Mouse (Mus musculus) central nervous system, embryonic 11.5 days (tissue): ENCODE measurements around the gene Zfp953. TPM values are rescaled to one million over a fixed set of nuclear protein-coding genes. Genes with fewer than 3 reads are reported as not detected.

ENCODE experiments used
- polyA plus RNA-seq: library from polyadenylated mRNA; depleted of rRNA; stranded (reverse); fragments of >200 nt; gene quantifications from 2 replicates; pipeline ENCODE4 v1.2.3, GENCODE M21; 2012; rRNA removed

Gene Zfp953
- polyA plus RNA-seq = 0.61 and 1.3 TPM in 2 replicates

DNA sequence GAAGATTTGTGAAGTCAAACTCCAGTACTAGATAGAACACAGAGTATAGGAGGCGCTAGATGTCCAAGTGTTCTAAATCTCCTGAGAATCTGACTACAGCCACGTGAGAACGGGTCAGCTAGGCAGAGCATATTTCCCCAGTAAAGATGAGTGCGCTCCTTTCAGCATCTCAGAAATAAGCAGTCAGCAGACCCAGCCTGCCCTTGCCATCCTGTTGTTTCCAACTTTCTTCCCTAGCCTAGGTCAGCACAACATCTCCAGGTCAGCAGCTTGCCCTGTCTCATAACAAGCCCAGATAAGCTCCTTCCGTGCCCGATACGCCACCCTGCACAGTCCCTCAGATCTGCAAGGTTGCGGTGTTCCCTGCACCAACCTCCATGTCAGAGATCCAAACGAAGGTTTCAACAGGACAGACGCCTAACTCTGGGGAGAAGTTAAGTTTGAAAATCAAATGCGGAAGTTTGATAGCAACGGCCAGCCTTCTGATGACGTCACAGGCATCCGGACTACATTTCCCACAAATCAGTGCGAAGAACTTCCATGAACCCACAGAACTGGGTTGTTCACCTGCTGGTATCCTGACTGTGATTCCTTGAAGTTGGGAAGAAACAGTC is at the start of gene Zfp953, which contains the start of gene Gm28044:
Gene Zfp953, minus strand, starts transcription at position 475 of the 614 bp plus-strand sequence.
Gene Gm28044, minus strand, starts transcription at position 406 of the 614 bp plus-strand sequence.

DNA sequence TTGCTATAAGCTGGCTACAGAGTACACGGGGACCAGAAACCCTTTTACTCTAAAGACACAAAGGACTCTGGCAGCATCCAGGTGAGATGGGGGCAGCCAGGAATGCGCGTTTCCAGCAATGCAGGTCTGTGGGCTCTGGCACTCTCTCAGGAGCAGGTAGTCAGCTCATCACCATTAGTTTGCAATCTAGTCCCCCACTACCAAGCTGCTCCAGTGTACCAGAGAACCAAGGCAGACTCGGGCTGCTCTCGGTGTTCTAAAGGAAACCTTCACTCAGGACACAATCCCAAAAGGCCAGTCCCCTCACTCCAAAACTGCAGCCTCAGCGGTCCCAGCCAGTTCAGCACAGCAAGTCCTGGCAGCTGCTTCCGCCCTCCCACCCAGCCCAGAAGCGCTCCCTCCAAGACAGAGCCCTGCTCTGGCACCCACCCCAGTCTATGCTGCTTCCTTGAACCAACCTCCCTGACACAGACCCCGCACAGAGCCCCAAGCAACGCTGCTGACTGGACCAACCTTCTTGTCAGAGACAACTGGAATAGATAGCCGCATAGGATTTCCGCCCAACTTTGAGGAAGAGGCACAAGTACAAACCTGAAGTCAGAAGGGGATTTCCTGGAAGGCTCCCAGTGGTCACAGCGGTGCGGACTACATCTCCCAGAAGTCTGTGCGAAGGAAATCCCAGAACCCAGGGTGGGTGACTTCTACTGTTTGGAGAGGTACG is 38.9 kb upstream of the Zfp953 start, which contains the start of gene Zfp429:
Gene Zfp429, minus strand, starts transcription at position 637 of the 721 bp plus-strand sequence.

DNA sequence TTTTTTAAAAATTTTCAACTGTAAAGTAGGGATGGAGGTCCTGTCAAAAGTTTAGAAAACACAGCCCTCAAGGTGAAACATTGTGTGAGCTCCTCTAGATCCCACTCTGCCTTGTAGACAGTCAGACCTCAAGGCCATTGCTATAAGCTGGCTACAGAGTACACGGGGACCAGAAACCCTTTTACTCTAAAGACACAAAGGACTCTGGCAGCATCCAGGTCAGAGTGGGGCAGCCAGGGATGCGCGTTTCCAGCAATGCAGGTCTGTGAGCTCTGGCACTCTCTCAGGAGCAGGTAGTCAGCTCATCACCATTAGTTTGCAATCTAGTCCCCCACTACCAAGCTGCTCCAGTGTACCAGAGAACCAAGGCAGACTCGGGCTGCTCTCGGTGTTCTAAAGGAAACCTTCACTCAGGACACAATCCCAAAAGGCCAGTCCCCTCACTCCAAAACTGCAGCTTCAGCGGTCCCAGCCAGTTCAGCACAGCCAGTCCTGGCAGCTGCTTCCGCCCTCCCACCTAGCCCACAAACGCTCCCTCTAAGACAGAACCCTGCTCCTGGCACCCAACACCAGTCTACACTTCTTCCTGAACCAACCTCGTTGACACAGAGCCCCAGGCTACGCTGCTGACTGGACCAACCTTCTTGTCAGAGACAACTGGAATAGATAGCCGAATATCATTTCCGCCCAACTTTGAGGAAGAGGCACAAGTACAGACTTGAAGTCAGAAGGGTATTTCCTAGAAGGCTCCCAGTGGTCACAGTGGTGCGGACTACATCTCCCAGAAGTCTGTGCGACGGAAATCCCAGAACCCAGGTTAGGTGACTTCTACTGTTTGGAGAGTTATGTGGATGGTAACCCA is 14.9 kb upstream of the Zfp953 start, which contains the start of the genes Gm28041 and Zfp456:
Gene Gm28041, minus strand, starts transcription at position 684 of the 862 bp plus-strand sequence.
Gene Zfp456, minus strand, starts transcription at position 761 of the 862 bp plus-strand sequence.

DNA sequence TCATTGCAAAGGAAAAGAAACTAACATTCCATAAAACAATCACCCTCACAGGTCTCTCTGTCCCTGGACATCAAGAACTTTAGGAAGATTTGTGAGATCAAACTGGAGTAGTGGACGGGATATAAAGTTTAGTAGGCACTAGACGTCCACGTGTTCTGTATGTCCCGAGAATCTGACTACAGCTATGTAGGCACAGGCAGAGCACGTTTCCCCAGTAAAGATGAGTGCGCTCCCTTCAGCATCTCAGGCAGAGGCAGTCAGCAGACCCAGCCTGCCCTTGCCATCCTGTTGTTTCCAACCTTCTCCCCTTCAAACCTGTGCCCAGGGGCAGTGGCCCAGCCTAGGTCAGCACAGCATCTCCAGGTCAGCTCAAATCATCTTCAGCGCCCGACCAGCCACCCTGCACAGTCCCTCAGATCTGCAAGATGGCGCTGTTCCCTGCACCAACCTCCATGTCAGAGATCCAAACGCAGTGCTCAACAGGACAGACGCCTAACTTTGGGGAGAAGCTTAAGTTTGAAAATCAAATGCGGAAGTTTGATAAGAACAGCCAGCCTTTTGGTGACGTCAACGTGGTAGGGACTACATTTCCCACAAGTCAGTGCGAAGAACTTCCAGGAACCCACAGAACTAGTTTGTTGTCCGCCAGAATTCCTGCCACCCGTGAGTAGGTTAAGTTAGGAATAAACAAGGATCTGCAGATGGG is 28.2 kb downstream of the Zfp953 start, which contains the start of gene Zfp595:
Gene Zfp595, minus strand, starts transcription at position 552 of the 706 bp plus-strand sequence.

DNA sequence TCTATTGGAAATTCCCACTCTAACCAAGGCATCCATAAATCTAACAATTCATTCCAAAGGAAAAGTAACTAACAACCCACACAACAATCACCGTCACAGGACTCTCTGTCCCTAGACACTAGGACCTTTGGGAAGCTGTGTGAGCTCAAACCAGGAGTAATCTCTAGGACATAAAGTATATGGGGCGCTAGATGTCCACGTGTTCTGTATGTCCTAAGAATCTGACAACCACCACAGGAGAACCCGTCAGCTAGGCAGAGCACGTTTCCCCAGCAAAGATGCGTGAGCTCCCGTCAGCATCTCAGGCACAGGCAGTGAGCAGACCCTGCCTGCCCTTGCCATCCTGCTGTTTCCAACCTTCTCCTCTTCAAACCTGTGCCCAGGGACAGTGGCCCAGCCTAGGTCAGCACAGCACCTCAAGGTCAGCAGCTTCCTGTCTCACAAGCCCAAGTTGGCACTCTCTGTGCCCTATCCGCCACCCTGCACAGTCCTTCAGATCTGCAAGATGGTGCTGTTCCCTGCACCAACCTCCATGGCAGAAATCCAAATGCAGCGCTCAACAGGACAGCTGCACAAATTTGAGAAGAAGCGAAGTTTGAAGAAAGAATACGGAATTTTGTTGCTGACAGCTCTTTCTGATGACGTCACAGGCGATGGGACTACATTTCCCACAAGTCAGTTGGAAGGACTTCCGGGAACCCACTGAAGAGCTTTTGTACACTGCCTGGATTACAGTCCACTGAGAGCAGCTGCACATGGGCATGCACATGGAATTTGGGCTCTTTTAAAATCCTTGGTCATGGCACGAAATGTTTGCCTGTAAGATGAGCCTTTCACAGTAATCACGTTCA is 54.4 kb downstream of the Zfp953 start, which contains the start of gene Zfp457:
Gene Zfp457, minus strand, starts transcription at position 664 of the 851 bp plus-strand sequence.

Other genes starting within 250 kb of the Zfp953 start
- gene Rslcan18, start 244.3 kb downstream of the Zfp953 start, polyA plus RNA-seq = 0.23 and 0.35 TPM in 2 replicates
- gene Zfp759, start 238.9 kb downstream of the Zfp953 start, polyA plus RNA-seq = 0.94 and 2.3 TPM in 2 replicates
- gene Rsl1, start 187.4 kb downstream of the Zfp953 start, polyA plus RNA-seq = 5.2 and 8.7 TPM in 2 replicates
- gene Zfp455, start 166.1 kb downstream of the Zfp953 start, polyA plus RNA-seq = 0.67 and 1.3 TPM in 2 replicates
- gene Zfp458, start 82.1 kb downstream of the Zfp953 start, polyA plus RNA-seq = 1.5 and 2.2 TPM in 2 replicates
- gene Zfp457, start 54.1 kb downstream of the Zfp953 start, polyA plus RNA-seq = 1.2 and 2.0 TPM in 2 replicates
- 1.5 and 3.2 TPM in 2 replicates for gene Zfp595, start 28.0 kb downstream of the Zfp953 start, polyA plus RNA-seq
- gene Gm28044, start 69 bp downstream of the Zfp953 start, polyA plus RNA-seq = not detected in 2 replicates
- gene Gm28041, start 15.1 kb upstream of the Zfp953 start, polyA plus RNA-seq = 0.15 and 0.18 TPM in 2 replicates
- 0.44 and 0.84 TPM in 2 replicates for gene Zfp456, start 15.2 kb upstream of the Zfp953 start, polyA plus RNA-seq
- 5.5 and 6.9 TPM in 2 replicates for gene Zfp429, start 39.2 kb upstream of the Zfp953 start, polyA plus RNA-seq
- gene Zfp459, start 60.8 kb upstream of the Zfp953 start, polyA plus RNA-seq = 0.36 and 1.4 TPM in 2 replicates
- gene Zfp874a, start 91.0 kb upstream of the Zfp953 start, polyA plus RNA-seq = 2.3 and 4.8 TPM in 2 replicates
- gene Zfp874b, start 123.7 kb upstream of the Zfp953 start, polyA plus RNA-seq = 2.3 and 4.2 TPM in 2 replicates
- 6.4 and 10.1 TPM in 2 replicates for gene Zfp58, start 139.9 kb upstream of the Zfp953 start, polyA plus RNA-seq
- not detected in 2 replicates for gene Gm26965, start 165.5 kb upstream of the Zfp953 start, polyA plus RNA-seq
- 12.7 and 20.2 TPM in 2 replicates for gene Zfp87, start 165.6 kb upstream of the Zfp953 start, polyA plus RNA-seq
- gene Zfp748, start 193.2 kb upstream of the Zfp953 start, polyA plus RNA-seq = 8.5 and 11.2 TPM in 2 replicates
- 1.2 and 3.6 TPM in 2 replicates for gene Zfp729b, start 249.1 kb upstream of the Zfp953 start, polyA plus RNA-seq